8 mouse cellular contexts compared by ENCODE assay signal in the genomic region with DNA sequence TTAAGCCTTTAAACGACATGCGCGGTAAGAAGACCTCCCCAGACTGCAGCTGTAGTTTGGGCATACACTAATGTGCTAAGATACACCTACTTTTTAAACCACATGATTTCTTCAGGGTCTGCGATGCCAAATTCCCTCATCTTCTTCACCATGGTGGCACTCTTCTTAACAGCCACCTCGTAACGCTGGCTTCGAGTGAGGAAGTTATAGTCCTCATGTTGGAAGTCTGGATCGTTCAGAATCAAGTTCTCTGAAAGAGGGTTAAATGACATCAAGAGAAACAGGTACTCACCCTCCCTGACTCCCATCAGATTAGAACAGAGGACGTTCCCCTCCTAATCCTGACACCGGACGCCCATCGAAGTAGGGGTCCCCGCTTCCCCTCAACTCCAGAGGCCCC. TPM values are rescaled to one million over a fixed set of nuclear protein-coding genes. Genes with fewer than 3 reads are reported as not detected.
DNase-seq lines count a peak whose midpoint lies in the region; ATAC-seq lines count a peak whose summit lies in the region.

No protein-coding gene starts in this region.

- H3K4me3 ChIP-seq in kidney, embryonic 15.5 days (replicated peaks) = peak overlapping the region; percentile 90
- peak overlapping the region; percentile 91 for H3K4me3 ChIP-seq in brown adipose tissue, adult 24 weeks (ENCODE audit: insufficient read depth, low read depth, low read length)
- peak overlapping the region; percentile 75 for H3K4me3 ChIP-seq in hindbrain, embryonic 15.5 days
- peak overlapping the region; percentile 86 for H3K4me3 ChIP-seq in midbrain, embryonic 15.5 days

- H3K9ac ChIP-seq in kidney, embryonic 15.5 days = peak overlapping the region; percentile 69
- peak overlapping the region; percentile 80 for H3K9ac ChIP-seq in hindbrain, embryonic 15.5 days
- H3K9ac ChIP-seq in midbrain, embryonic 15.5 days = peak overlapping the region; percentile 91

- H3K27me3 ChIP-seq in kidney, embryonic 15.5 days = no peaks in the 10 kb centered on the region
- no peaks in the 10 kb centered on the region for H3K27me3 ChIP-seq in hindbrain, embryonic 15.5 days
- no peaks in the 10 kb centered on the region for H3K27me3 ChIP-seq in midbrain, embryonic 15.5 days (replicated peaks)

- H3K4me1 ChIP-seq in kidney, embryonic 15.5 days = peaks cover 24% of the 10 kb centered on the region
- peaks cover 2% of the 10 kb centered on the region; the same call in 1 of the 2 replicates for H3K4me1 ChIP-seq in brown adipose tissue, adult 24 weeks (ENCODE audit: control insufficient read depth, insufficient read depth, insufficient read length, low read length)
- H3K4me1 ChIP-seq in hindbrain, embryonic 15.5 days (replicated peaks) = peaks cover 39% of the 10 kb centered on the region
- H3K4me1 ChIP-seq in midbrain, embryonic 15.5 days = peaks cover 31% of the 10 kb centered on the region

- peaks cover 14% of the 10 kb centered on the region; the same call in 1 of the 2 replicates for H3K36me3 ChIP-seq in kidney, embryonic 15.5 days
- peaks cover 8% of the 10 kb centered on the region for H3K36me3 ChIP-seq in hindbrain, embryonic 15.5 days
- H3K36me3 ChIP-seq in midbrain, embryonic 15.5 days (replicated peaks) = 0 out of 2 replicates have a peak, but pooled peaks cover 3% of the 10 kb centered on the region

- DNase-seq in kidney, postnatal 10 days = no peak
- no peak for DNase-seq in layer of hippocampus, postnatal 25 days (ENCODE audit: extremely low spot score in 1 of 2, low spot score in 1 of 2)
- DNase-seq in right cerebral cortex, adult 2 months (ENCODE audit: low spot score in 2 of 2) = no peak
- no peak for DNase-seq in adrenal gland, adult (ENCODE audit: inconsistent age in 2 of 2, low spot score in 1 of 2)

- peak overlapping the region; percentile 99 for H3K27ac ChIP-seq in kidney, embryonic 15.5 days
- H3K27ac ChIP-seq in brown adipose tissue, adult 24 weeks (replicated peaks; ENCODE audit: low read depth, low read length) = peak overlapping the region; percentile 95
- H3K27ac ChIP-seq in hindbrain, embryonic 15.5 days (replicated peaks) = peak overlapping the region; percentile 98
- H3K27ac ChIP-seq in midbrain, embryonic 15.5 days = peak overlapping the region; percentile 100

- H3K9me3 ChIP-seq in kidney, embryonic 15.5 days (replicated peaks) = no peaks in the 10 kb centered on the region
- no peaks in the 10 kb centered on the region for H3K9me3 ChIP-seq in hindbrain, embryonic 15.5 days
- no peaks in the 10 kb centered on the region for H3K9me3 ChIP-seq in midbrain, embryonic 15.5 days

- ATAC-seq in kidney, embryonic 15.5 days (replicated peaks; ENCODE audit: low FRiP score) = no peak
- ATAC-seq in hindbrain, embryonic 15.5 days (ENCODE audit: low FRiP score, low read depth) = 0 out of 2 replicates have a peak, but pooled peaks have one; percentile 5
- ATAC-seq in midbrain, embryonic 15.5 days (replicated peaks) = no peak

- H3K4me2 ChIP-seq in kidney, embryonic 15.5 days = peak overlapping the region; percentile 85
- peak overlapping the region; percentile 69 for H3K4me2 ChIP-seq in hindbrain, embryonic 15.5 days
- peak overlapping the region; percentile 58 for H3K4me2 ChIP-seq in midbrain, embryonic 15.5 days

- 22% methylated on average over 13 of the region's 13 CpGs for WGBS in kidney, embryonic 15.5 days
- WGBS in hindbrain, embryonic 15.5 days = 24% methylated on average over 13 of the region's 13 CpGs
- WGBS in midbrain, embryonic 15.5 days = 21% methylated on average over 13 of the region's 13 CpGs

RNA-seq across cellular contexts. Expression of a gene that starts 0.5 kb away (rescaled TPM):
- 75.6 and 79.4 TPM in 2 replicates for polyA plus RNA-seq in kidney, embryonic 15.5 days (2015; fragmentation: Nextera tagmentation; extraction: Ambion mirVana)
- 4.3 and 7.6 TPM in 2 replicates for polyA plus RNA-seq in brown adipose tissue, adult 24 weeks (2012; ENCODE audit: insufficient read depth, insufficient read length, missing spikeins)
- 90.6 and 104 TPM in 2 replicates for polyA plus RNA-seq in hindbrain, embryonic 15.5 days (2015; fragmentation: Nextera tagmentation; extraction: Ambion mirVana)
- 86.7 and 92.5 TPM in 2 replicates for polyA plus RNA-seq in midbrain, embryonic 15.5 days (2015; fragmentation: Nextera tagmentation; extraction: Ambion mirVana)
- 10 to 100 TPM; 41.4 to 45.1 TPM for total RNA-seq in layer of hippocampus, postnatal 25 days (2021)

RNA-seq across cellular contexts. Expression of a gene that starts 0.7 kb away (rescaled TPM):
- 32.6 and 35.9 TPM in 2 replicates for polyA plus RNA-seq in kidney, embryonic 15.5 days (2015; fragmentation: Nextera tagmentation; extraction: Ambion mirVana)
- polyA plus RNA-seq in brown adipose tissue, adult 24 weeks (2012; ENCODE audit: insufficient read depth, insufficient read length, missing spikeins) = 223 and 402 TPM in 2 replicates
- polyA plus RNA-seq in hindbrain, embryonic 15.5 days (2015; fragmentation: Nextera tagmentation; extraction: Ambion mirVana) = 60.6 and 61.4 TPM in 2 replicates
- polyA plus RNA-seq in midbrain, embryonic 15.5 days (2015; fragmentation: Nextera tagmentation; extraction: Ambion mirVana) = 63.0 and 64.0 TPM in 2 replicates
- total RNA-seq in layer of hippocampus, postnatal 25 days (2021) = 100 to 1,000 TPM; 117 to 118 TPM

RNA-seq across cellular contexts. Expression of a gene that starts 30.2 kb away (rescaled TPM):
- 37.4 and 41.4 TPM in 2 replicates for polyA plus RNA-seq in kidney, embryonic 15.5 days (2015; fragmentation: Nextera tagmentation; extraction: Ambion mirVana)
- 3.8 and 5.3 TPM in 2 replicates for polyA plus RNA-seq in brown adipose tissue, adult 24 weeks (2012; ENCODE audit: insufficient read depth, insufficient read length, missing spikeins)
- polyA plus RNA-seq in hindbrain, embryonic 15.5 days (2015; fragmentation: Nextera tagmentation; extraction: Ambion mirVana) = 55.7 and 59.0 TPM in 2 replicates
- 69.2 and 78.4 TPM in 2 replicates for polyA plus RNA-seq in midbrain, embryonic 15.5 days (2015; fragmentation: Nextera tagmentation; extraction: Ambion mirVana)
- total RNA-seq in layer of hippocampus, postnatal 25 days (2021) = 10 to 100 TPM; 74.6 to 96.0 TPM

RNA-seq across cellular contexts. Expression of a gene that starts 39.7 kb away (rescaled TPM):
- 2.8 and 2.9 TPM in 2 replicates for polyA plus RNA-seq in kidney, embryonic 15.5 days (2015; fragmentation: Nextera tagmentation; extraction: Ambion mirVana)
- 0.16 TPM in 1 of 2 replicates, not detected in the other for polyA plus RNA-seq in brown adipose tissue, adult 24 weeks (2012; ENCODE audit: insufficient read depth, insufficient read length, missing spikeins)
- polyA plus RNA-seq in hindbrain, embryonic 15.5 days (2015; fragmentation: Nextera tagmentation; extraction: Ambion mirVana) = 1.0 and 1.1 TPM in 2 replicates
- polyA plus RNA-seq in midbrain, embryonic 15.5 days (2015; fragmentation: Nextera tagmentation; extraction: Ambion mirVana) = 0.84 and 0.96 TPM in 2 replicates
- total RNA-seq in layer of hippocampus, postnatal 25 days (2021) = under 1 TPM; 0.26 to 0.59 TPM

RNA-seq across cellular contexts. Expression of a gene that starts 59.5 kb away (rescaled TPM):
- polyA plus RNA-seq in kidney, embryonic 15.5 days (2015; fragmentation: Nextera tagmentation; extraction: Ambion mirVana) = 102 and 112 TPM in 2 replicates
- polyA plus RNA-seq in brown adipose tissue, adult 24 weeks (2012; ENCODE audit: insufficient read depth, insufficient read length, missing spikeins) = 99.5 and 121 TPM in 2 replicates
- polyA plus RNA-seq in hindbrain, embryonic 15.5 days (2015; fragmentation: Nextera tagmentation; extraction: Ambion mirVana) = 86.2 and 89.0 TPM in 2 replicates
- 81.7 and 85.1 TPM in 2 replicates for polyA plus RNA-seq in midbrain, embryonic 15.5 days (2015; fragmentation: Nextera tagmentation; extraction: Ambion mirVana)
- total RNA-seq in layer of hippocampus, postnatal 25 days (2021) = 10 to 100 TPM; 59.1 to 62.7 TPM
